Mouse (Mus musculus): ENCODE measurements around the gene Kcnd3. TPM values are rescaled to one million over a fixed set of nuclear protein-coding genes. Genes with fewer than 3 reads are reported as not detected.
A peak's percentile ranks its signal among the peaks of the same experiment; 100 is the strongest.

The Kcnd3 gene
- polyA plus RNA-seq, 1 experiment from 2014 or later = 0.37 TPM

- Histone ChIP-seq H3K9ac (ENCODE audit: low read depth, low read length) (no peak overlapping the region), H3K4me3 (ENCODE audit: low read depth, low read length) (no peak overlapping the region), H3K27me3 (replicated peaks; ENCODE audit: control insufficient read depth, insufficient read depth, low read length) (peaks cover under 1% of the 10 kb centered on the region; the same call in 1 of the 2 replicates), H3K4me2 (no peak overlapping the region), H3K4me1 (replicated peaks; ENCODE audit: control insufficient read depth, insufficient read depth, low read length) (no peaks in the 10 kb centered on the region), H3K9me3 (ENCODE audit: control insufficient read depth, low read length) (no peaks in the 10 kb centered on the region), H3K27ac (ENCODE audit: low read depth, low read length) (no peak overlapping the region), H3K36me3 (ENCODE audit: control insufficient read depth, insufficient read depth, low read length) (no peaks in the 10 kb centered on the region)
- DNase-seq (ENCODE audit: low spot score) = no peak
- no peak for ATAC-seq (replicated peaks; ENCODE audit: low FRiP score)
Measured at GRCm38 (mm10) chr3:105712827-105713226, 260.7 kb downstream of the Kcnd3 start.

- 47% methylated on average over 8 of the region's 8 CpGs for WGBS
- Histone ChIP-seq H3K36me3 (ENCODE audit: control insufficient read depth, insufficient read depth, low read length) (no peaks in the 10 kb centered on the region), H3K9ac (ENCODE audit: low read depth, low read length) (no peak overlapping the region), H3K4me1 (replicated peaks; ENCODE audit: control insufficient read depth, insufficient read depth, low read length) (no peaks in the 10 kb centered on the region), H3K9me3 (ENCODE audit: control insufficient read depth, low read length) (no peaks in the 10 kb centered on the region), H3K4me3 (ENCODE audit: low read depth, low read length) (no peak overlapping the region), H3K27me3 (replicated peaks; ENCODE audit: control insufficient read depth, insufficient read depth, low read length) (no peaks in the 10 kb centered on the region), H3K4me2 (no peak overlapping the region), H3K27ac (ENCODE audit: low read depth, low read length) (no peak overlapping the region)
- ATAC-seq (replicated peaks; ENCODE audit: low FRiP score) = no peak
- DNase-seq (ENCODE audit: low spot score) = peak; percentile 31
Measured at GRCm38 (mm10) chr3:105714091-105714819, 262.1 kb downstream of the Kcnd3 start.

- Histone ChIP-seq H3K4me2 (no peak overlapping the region), H3K4me1 (replicated peaks; ENCODE audit: control insufficient read depth, insufficient read depth, low read length) (no peaks in the 10 kb centered on the region), H3K36me3 (ENCODE audit: control insufficient read depth, insufficient read depth, low read length) (no peaks in the 10 kb centered on the region), H3K27me3 (replicated peaks; ENCODE audit: control insufficient read depth, insufficient read depth, low read length) (no peaks in the 10 kb centered on the region), H3K9me3 (ENCODE audit: control insufficient read depth, low read length) (no peaks in the 10 kb centered on the region), H3K4me3 (ENCODE audit: low read depth, low read length) (no peak overlapping the region), H3K27ac (ENCODE audit: low read depth, low read length) (no peak overlapping the region), H3K9ac (ENCODE audit: low read depth, low read length) (no peak overlapping the region)
- ATAC-seq (replicated peaks; ENCODE audit: low FRiP score) (no peak), DNase-seq (ENCODE audit: low spot score) (no peak)
Measured at GRCm38 (mm10) chr3:105714820-105715167, 262.7 kb downstream of the Kcnd3 start.

- Histone ChIP-seq H3K36me3 (ENCODE audit: control insufficient read depth, insufficient read depth, low read length) (no peaks in the 10 kb centered on the region), H3K27me3 (replicated peaks; ENCODE audit: control insufficient read depth, insufficient read depth, low read length) (no peaks in the 10 kb centered on the region), H3K27ac (ENCODE audit: low read depth, low read length) (no peak overlapping the region), H3K4me2 (no peak overlapping the region), H3K4me3 (ENCODE audit: low read depth, low read length) (no peak overlapping the region), H3K4me1 (replicated peaks; ENCODE audit: control insufficient read depth, insufficient read depth, low read length) (no peaks in the 10 kb centered on the region), H3K9ac (ENCODE audit: low read depth, low read length) (no peak overlapping the region), H3K9me3 (ENCODE audit: control insufficient read depth, low read length) (no peaks in the 10 kb centered on the region)
- peak; percentile 29 for DNase-seq (ENCODE audit: low spot score)
- ATAC-seq (replicated peaks; ENCODE audit: low FRiP score) = no peak
- 64% methylated on average over 18 of the region's 18 CpGs for WGBS
Measured at GRCm38 (mm10) chr3:105716353-105717000, 264.3 kb downstream of the Kcnd3 start.

- DNase-seq (ENCODE audit: low spot score) = peak; percentile 31
- Histone ChIP-seq H3K36me3 (ENCODE audit: control insufficient read depth, insufficient read depth, low read length) (no peaks in the 10 kb centered on the region), H3K4me1 (replicated peaks; ENCODE audit: control insufficient read depth, insufficient read depth, low read length) (no peaks in the 10 kb centered on the region), H3K4me3 (ENCODE audit: low read depth, low read length) (no peak overlapping the region), H3K27ac (ENCODE audit: low read depth, low read length) (no peak overlapping the region), H3K9me3 (ENCODE audit: control insufficient read depth, low read length) (no peaks in the 10 kb centered on the region), H3K27me3 (replicated peaks; ENCODE audit: control insufficient read depth, insufficient read depth, low read length) (no peaks in the 10 kb centered on the region), H3K4me2 (no peak overlapping the region), H3K9ac (ENCODE audit: low read depth, low read length) (no peak overlapping the region)
- WGBS = 72% methylated on average over 11 of the region's 11 CpGs
- ATAC-seq (replicated peaks; ENCODE audit: low FRiP score) = no peak
Measured at GRCm38 (mm10) chr3:105717856-105718555, 265.9 kb downstream of the Kcnd3 start.

- ATAC-seq (replicated peaks; ENCODE audit: low FRiP score) (no peak), DNase-seq (ENCODE audit: low spot score) (peak; percentile 30)
- Histone ChIP-seq H3K4me1 (replicated peaks; ENCODE audit: control insufficient read depth, insufficient read depth, low read length) (no peaks in the 10 kb centered on the region), H3K9me3 (ENCODE audit: control insufficient read depth, low read length) (no peaks in the 10 kb centered on the region), H3K27me3 (replicated peaks; ENCODE audit: control insufficient read depth, insufficient read depth, low read length) (no peaks in the 10 kb centered on the region), H3K27ac (ENCODE audit: low read depth, low read length) (no peak overlapping the region), H3K36me3 (ENCODE audit: control insufficient read depth, insufficient read depth, low read length) (no peaks in the 10 kb centered on the region), H3K9ac (ENCODE audit: low read depth, low read length) (no peak overlapping the region), H3K4me2 (no peak overlapping the region), H3K4me3 (ENCODE audit: low read depth, low read length) (no peak overlapping the region)
- WGBS = 20% methylated on average over 4 of the region's 4 CpGs
Measured at GRCm38 (mm10) chr3:105718746-105719145, 266.6 kb downstream of the Kcnd3 start.

- H3K9ac ChIP-seq (ENCODE audit: low read depth, low read length) = no peak overlapping the region
- H3K4me1 ChIP-seq (replicated peaks; ENCODE audit: control insufficient read depth, insufficient read depth, low read length) = no peaks in the 10 kb centered on the region
- no peak overlapping the region for H3K4me3 ChIP-seq (ENCODE audit: low read depth, low read length)
- 57% methylated on average over 4 of the region's 4 CpGs for WGBS
- no peaks in the 10 kb centered on the region for H3K27me3 ChIP-seq (replicated peaks; ENCODE audit: control insufficient read depth, insufficient read depth, low read length)
- peak; percentile 20 for DNase-seq (ENCODE audit: low spot score)
- no peak overlapping the region for H3K27ac ChIP-seq (ENCODE audit: low read depth, low read length)
- no peak overlapping the region for H3K4me2 ChIP-seq
- H3K9me3 ChIP-seq (ENCODE audit: control insufficient read depth, low read length) = no peaks in the 10 kb centered on the region
- no peak for ATAC-seq (replicated peaks; ENCODE audit: low FRiP score)
- H3K36me3 ChIP-seq (ENCODE audit: control insufficient read depth, insufficient read depth, low read length) = no peaks in the 10 kb centered on the region
Measured at GRCm38 (mm10) chr3:105719979-105720378, 267.8 kb downstream of the Kcnd3 start.

- no peaks in the 10 kb centered on the region for H3K4me1 ChIP-seq (replicated peaks; ENCODE audit: control insufficient read depth, insufficient read depth, low read length)
- H3K9ac ChIP-seq (ENCODE audit: low read depth, low read length) = no peak overlapping the region
- 60% methylated on average over 4 of the region's 4 CpGs for WGBS
- H3K27me3 ChIP-seq (replicated peaks; ENCODE audit: control insufficient read depth, insufficient read depth, low read length) = no peaks in the 10 kb centered on the region
- no peak for DNase-seq (ENCODE audit: low spot score)
- H3K27ac ChIP-seq (ENCODE audit: low read depth, low read length) = no peak overlapping the region
- H3K4me3 ChIP-seq (ENCODE audit: low read depth, low read length) = no peak overlapping the region
- no peak overlapping the region for H3K4me2 ChIP-seq
- H3K36me3 ChIP-seq (ENCODE audit: control insufficient read depth, insufficient read depth, low read length) = no peaks in the 10 kb centered on the region
- H3K9me3 ChIP-seq (ENCODE audit: control insufficient read depth, low read length) = no peaks in the 10 kb centered on the region
- no peak for ATAC-seq (replicated peaks; ENCODE audit: low FRiP score)
Measured at GRCm38 (mm10) chr3:105720514-105720913, 268.4 kb downstream of the Kcnd3 start.

Measured in liver, embryonic 11.5 days (tissue).